Mouse (Mus musculus): ENCODE results near the gene Hsd17b1. TPM values are rescaled to one million over a fixed set of nuclear protein-coding genes. Genes with fewer than 3 reads are reported as not detected.
"Not testable (repeated sequence)": the region's sequence is repeated elsewhere in the genome, so short reads cannot be mapped to it uniquely, and the experiment has no call there.

Gene Hsd17b1
- total RNA-seq, 2 experiments from 2014 or later: not detected

DNA sequence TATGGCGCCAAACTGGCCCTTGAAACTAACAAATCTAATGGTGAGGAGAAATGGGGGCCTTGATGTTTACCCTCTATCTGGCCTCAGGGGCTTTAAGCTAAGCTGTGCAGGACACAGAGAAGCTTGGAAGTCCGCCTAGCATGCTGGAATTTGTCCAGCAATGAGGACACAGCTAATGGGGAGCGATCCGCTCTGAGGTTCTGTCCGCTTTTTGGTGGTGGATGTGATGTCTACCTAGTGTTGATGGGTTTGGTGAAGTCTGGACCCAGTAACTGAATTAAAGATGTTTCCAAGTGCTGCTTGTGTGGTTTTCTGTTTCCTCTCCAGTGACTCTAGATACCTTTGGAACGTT lies 8.1 kb downstream of the Hsd17b1 start:
- DNase-seq: no peak

DNA sequence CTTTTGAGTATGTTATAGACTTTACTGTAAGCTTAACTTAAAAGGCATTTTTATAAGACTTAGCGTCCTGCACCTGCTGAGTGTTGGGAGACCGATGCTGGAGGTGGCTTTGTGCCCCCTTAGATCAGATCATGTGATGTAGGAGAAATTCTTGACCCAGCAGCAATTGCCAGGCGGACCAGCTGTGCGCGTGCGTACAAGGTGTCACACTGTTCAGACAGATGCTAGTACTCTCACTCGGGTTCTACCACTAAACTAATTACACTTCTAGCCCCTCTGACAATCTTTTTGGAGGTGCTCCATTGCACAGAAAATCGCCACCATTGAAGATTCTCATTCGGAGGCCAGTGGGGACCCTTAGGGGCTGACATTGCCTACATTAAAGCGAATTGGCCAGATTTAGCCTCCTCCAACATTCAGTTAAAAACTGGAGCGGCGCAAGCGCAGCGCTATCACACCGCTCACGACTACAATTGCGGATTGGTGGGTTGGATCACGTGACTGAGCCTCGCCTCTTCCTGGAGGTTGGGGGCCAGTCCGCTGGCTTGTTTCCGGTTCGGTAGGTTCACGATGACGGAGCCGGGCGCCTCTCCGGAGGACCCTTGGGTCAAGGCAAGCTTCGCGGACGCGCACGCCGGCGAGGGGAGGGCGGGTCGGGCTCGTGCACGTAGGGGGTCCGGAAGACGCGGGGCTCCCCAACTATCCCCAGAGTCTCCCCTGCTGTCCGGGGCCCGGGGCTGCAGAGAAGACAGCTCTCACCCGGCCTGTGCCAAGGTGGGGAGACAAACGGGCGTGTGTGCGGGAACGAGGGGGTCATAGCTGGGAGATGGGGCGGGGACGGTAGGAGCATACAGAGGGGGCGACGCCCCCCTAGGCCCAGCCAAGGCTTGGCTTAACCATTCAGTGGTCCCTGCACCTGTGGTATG lies 8.8 kb downstream of the Hsd17b1 start, which contains the start of gene Mlx:
Gene Mlx, plus strand, starts transcription at position 522 of the 926 bp plus-strand sequence.
- DNase-seq: peak; percentile 91

DNA sequence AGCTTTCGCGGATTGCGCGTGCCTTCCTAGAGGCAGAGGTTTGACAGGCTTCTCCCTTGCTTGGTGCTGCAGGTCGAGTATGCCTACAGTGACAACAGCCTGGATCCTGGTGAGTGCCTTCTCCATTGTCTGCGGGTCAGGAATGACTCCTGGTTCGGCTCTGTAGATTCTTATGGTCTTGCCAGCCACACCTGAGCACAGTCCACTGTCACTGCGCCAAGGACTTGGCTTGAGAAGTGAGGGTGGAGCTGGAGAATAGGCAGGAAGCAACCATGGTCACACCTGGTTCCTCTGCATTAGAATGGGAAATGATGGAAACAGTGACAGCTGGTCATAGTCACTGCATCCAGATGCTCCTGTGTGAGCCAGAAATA lies 9.5 kb downstream of the Hsd17b1 start:
- no peak for DNase-seq

DNA sequence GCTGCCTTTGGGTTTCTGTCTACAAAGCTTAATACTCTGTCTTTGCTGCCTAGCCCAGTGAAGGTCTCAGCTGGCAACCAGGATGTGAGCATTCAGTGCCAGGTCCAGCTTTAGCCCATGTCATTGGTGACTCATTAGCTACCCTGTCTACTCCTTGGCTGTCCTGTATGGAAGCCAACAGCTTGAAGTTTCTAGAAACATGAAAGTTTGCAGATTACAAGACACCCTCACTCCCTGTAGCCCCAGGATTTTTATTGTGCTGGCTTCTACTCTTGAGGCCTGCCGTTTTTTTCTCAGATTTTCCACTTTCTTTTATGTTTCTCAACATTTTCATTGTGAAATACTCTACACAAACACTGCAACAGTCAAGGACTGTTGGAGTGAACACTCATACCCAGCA lies 11.7 kb downstream of the Hsd17b1 start:
- no peak for DNase-seq

DNA sequence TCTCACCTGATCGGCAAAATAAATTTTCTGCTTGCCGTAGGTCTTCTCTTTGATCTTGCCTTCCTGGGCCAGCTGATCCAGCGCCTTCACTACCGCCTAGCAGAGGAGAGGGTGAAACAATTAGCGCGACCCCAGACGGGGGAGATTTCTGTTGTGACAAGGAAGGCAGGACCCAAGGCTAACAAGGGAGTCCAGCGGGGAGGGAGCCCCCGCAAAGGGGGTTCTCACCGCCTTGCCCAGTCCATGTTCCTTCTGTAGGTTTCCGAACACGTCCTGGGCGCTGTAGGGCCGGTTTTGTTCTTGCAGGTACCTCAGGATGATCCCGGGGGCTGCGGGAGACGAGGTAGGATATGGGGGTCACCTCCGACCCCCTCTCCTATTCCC lies 16.7 kb downstream of the Hsd17b1 start:
- no peak for DNase-seq

DNA sequence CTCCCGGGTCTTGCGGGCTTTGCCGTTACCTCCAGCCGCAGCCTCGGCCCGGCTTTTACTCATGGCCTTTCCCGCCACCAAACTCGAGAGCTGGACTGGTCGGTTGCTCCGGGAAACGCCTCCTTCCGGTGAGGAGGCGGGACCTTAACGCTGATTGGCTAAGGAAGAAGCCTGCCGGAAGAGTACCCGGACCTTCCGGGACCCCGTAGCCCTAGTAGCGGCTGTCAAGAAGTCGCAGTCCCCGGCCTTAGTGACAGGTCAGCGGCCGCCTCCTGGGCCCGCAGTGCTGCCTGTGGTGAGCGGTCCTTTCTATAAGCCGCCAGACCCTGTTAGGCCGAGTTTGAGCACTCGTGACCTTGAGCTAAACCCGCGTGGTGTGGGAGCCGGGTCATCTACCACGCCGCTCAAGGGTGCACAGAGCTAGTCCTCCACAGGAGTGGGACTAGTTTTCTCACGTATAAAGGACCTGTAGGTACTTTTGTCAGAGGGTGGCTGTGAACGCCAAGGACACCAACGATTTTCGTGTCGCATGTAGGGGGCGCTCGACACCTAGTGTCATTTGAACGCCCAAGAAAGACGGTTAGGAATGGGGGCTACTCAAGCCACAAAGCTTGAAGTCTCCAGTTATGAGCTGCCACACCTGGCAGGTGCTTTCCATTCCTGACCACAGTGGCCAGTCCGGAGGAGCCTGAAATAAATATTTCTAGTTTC lies 17.3 kb downstream of the Hsd17b1 start, which contains the start of gene Psmc3ip:
Gene Psmc3ip, minus strand, starts transcription at position 123 of the 711 bp plus-strand sequence.
- peak; percentile 97 for DNase-seq

DNA sequence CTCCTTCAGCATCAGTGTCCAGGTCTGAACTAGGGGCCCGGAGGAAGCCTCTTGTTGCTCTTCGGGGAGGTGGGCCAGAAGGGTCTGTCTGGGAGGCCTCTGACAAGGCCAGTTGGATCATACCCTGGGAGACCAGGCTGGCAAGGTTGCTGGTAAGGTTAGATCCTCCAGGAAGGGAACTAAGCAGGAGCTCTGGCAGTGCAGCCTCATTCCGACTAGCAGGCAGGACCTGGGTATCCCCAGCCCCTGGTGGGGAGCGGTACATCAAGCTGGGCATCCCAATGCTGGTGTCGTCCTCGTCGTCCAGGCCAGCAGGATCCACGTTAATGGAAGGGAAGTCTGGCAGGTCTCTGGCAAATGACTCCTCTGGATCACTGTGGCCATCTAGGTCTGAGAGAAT lies 20.0 kb downstream of the Hsd17b1 start:
- DNase-seq: no peak

DNA sequence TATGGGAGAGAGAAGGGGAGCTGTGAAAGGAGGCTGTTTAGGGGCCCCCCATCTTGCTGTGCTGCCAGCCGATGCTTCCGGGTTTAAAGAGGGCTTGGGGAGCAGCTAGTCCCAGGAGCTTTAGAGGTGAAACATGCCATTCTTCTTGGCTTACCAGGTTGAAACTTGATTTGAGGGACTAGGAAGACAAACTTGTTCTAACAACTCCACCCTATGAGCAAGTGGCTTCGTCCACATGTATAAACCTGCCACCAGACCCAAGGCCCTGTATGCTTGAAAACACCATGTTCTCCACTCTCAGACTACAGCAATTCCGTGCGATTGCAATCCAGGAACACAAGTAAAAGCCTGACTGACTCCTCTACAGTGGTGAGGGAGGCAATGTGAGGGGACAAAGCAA lies 24.8 kb downstream of the Hsd17b1 start:
- DNase-seq: no peak

DNA sequence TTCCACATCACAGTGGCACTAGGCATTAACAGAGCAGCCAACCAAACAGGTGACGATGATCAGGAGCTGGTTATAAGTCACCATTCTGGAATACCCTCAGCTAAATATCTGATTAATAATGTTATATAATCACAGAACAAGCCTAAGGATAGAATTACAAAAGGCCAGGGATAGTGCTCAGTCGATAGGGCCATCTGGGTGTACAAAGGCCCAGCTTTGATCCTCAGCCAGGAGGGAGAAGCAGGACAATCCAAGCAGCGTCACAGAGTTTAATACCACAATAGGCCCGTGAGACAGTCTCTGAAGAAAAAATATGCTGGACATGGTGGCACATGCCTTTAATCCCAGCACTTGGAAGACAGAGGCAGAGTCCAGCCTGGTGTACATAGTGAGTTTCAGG lies 31.1 kb downstream of the Hsd17b1 start:
- no peak for DNase-seq

DNA sequence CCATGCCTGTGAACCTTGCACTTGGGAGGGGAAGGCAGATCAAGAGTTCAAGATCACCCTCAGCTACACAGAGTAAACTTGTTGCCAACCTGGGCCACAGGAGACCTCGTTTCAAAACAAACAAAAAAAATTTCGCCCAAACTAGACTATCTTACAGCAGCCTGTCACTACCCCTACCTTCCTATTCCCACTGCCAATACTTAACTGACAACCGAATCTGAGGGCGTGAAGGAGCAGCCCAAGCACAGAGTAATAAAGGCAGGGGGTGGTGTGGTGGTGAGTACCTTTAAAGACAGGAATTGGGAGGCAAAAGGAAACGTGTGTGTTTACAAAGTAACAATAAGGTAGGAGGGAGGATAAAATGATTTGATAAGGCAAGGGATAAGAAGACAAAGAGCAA lies 32.5 kb downstream of the Hsd17b1 start:
- no peak for DNase-seq

DNA sequence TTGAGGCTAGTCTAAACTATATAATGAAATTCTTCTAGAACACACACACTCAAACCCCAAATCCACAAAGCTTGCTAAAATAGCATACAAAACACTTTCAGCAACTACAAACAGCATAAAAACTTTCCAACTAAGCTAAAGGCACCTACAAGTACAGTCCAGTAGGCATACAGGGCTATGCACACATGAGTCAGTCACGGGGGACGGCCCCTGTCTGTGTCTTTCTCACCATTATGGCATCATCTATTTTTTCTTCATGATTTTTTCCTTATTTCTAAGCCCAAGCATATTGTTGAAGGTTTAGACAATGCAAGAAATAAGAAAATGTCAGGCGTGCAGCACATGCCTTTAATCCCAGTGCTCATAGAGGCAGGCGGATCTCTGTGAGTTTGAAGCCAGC lies 33.0 kb downstream of the Hsd17b1 start:
- no peak for DNase-seq

DNA sequence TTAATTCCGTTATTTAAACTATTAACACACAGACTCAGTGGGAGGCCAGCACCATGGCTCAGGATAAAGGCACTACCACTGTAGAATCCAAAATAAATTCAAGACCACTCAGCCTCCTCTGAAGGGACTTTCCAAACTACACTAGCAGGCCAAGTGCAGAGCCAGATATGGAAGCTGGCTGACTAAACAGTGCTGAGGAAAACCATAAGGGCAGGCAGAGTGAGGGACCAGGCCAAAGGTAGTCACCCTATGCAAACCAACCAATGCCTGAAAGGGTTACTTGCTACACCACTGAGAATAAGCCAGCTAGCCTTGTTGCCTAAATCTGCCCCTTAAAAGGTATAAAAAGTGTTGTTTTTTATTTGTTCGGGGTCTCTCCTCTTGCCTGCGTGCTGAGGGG lies 34.0 kb downstream of the Hsd17b1 start:
- DNase-seq: no peak

DNA sequence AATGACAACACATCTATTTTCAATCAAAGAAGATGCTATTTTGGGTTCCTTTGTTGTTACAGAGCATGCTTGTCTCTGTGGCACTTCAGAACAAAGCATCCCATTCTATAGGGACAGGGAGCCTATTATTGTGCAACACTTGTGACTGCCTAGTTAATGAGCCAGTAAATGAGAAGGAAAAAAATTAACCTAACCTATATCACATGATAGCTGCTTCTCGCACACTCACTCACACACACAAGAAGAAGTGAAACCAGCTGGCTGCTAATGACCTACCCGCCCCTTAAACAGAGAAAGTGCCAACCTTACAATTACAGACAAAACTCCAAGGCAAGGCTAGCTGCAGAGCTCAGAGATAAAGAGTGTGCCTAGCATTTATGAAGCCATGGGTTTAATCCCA lies 37.4 kb downstream of the Hsd17b1 start:
- DNase-seq: no peak

DNA sequence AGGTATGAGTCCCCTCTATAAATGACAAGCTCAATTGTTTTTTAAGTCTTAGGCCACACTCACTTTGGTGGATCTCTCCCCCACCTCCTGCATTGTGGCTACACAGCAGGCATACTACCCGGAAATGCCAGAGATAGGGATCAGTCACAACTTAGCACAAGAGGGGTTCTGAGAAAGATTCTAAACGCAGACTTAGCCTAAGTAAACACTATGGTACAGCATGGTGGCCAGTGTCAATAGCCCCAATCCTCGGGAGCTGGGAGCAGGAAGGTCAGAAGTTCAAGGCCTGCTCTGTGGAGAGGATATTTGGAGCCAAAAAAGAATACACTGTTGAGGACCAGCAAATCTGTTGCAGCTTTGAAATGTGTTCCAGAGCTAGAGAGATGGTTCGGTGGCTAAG lies 39.9 kb downstream of the Hsd17b1 start:
- DNase-seq: no peak

DNA sequence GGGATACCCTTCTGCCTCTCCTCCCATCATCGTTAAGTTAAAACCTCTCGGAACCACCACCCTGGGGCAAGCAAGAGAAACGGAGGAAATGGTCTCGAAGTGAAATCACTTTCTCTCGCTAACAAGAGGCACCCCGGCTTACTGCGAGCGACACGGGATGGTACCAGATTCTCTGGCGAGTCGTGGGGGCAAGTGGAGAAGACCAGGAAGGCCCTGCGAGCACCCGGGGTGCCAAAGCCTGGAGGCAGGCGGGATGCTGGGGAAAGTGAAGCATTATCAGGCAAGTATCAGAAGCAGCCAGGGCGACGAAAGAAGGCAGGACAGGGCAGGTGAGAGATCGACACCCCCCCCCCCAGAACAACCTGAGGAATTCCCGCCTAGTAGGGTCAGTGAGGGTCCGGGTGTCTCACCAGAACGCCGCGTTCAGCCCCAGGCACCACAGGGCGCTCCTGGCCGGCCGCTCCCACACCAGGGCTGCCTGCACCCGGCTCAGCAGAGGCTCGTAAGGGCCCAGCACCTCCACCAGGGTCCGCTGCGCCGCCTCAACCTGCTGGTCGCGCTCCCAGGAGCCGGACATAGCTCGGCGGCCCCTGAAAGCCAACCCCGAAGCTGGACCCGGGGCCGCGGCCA lies 41.0 kb downstream of the Hsd17b1 start:
- DNase-seq: no peak

DNA sequence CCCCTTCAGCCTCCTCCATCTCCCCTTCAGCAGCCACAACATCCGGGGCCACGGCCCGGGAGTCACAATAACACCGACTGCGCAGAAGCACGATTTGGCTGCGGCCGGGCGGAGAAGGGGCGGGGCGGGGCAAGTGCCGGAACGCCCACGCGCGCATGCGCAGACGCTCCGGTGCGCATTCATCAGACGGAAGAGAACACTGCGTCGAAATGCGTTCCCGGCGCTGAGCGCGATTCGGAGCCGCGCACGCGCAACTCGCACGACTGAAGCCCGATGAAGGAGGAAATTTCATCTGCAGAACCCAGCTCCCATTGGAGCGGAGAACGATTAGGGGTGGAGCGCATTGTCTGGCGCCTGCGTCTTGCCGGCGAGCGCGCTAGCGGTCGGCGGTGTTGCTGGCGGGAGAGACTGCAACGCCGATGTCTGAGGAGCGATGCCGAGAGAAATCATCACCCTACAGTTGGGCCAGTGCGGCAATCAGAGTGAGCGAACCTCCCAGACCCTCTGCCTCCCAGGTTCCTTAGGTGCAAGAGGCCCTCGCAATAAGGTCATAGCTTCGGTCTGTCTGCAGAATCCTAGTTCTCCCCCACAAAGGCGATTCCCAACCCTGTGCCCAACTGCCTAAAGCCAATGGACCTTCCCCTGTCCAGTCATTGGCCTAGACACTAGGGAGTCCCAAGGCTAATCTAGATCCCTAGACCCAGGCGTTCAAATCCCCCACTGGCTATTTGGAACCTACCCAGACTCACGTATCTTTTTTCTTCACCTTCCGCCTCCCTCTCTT lies 41.7 kb downstream of the Hsd17b1 start, which contains the start of the genes Retreg3 and Tubg1:
Gene Retreg3, minus strand, starts transcription at position 133 of the 784 bp plus-strand sequence.
Gene Tubg1, plus strand, starts transcription at position 178 of the 784 bp plus-strand sequence.
- DNase-seq: peak; percentile 99

DNA sequence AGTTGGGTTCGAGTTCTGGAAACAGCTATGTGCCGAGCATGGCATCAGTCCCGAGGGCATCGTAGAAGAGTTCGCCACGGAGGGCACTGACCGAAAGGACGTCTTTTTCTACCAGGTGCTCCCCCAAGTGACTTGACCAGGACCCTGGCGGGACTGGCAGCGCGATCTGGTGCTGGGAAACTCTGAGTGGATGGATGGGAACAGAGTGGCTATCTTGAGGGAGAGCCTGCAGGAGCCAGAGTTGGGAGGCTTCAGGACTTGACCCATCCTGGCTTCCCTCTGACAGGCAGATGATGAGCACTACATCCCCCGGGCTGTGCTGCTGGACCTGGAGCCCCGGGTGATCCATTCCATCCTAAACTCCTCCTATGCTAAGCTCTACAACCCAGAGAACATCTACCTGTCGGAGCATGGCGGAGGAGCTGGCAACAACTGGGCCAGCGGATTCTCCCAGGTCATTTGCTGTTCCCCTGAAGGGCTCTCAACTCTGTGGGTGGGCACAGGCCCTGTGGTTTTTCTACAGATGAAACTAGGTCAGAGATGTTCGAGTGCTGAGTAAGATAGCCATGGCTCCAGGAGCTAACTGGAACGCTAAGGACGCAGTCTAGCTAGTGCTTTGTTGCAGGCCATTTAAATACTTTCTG lies 42.5 kb downstream of the Hsd17b1 start:
- DNase-seq: no peak

DNA sequence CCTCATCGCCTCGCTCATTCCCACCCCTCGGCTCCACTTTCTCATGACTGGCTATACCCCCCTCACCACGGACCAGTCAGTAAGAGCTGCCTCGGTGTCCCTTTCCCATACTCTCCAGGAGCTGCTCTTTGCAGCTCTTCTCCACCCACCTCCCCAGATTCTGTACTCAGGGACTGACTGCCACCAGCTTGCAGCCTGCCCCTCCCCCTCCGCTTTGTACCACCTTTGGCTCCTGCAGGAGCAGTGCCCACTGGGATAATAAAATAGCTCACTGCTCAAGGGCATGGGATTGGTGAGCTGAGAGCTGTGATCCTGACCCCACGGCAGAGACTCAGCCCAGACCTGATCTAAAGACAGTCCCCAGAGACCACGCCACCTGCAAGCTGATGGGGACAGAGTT lies 46.3 kb downstream of the Hsd17b1 start:
- DNase-seq: not testable (repeated sequence)

DNA sequence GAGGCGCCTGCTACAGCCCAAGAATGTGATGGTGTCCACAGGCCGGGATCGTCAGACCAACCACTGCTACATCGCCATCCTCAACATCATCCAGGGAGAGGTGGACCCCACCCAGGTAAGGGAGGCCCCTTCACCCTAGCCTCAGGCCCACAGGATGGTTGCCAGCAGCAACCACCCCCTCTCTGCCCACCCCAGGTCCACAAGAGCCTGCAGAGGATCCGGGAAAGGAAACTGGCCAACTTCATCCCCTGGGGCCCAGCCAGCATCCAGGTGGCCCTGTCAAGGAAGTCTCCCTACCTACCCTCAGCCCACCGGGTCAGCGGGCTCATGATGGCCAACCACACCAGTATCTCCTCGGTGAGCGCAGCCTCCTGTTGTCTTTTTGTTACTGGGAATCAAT lies 46.8 kb downstream of the Hsd17b1 start:
- not testable (repeated sequence) for DNase-seq

DNA sequence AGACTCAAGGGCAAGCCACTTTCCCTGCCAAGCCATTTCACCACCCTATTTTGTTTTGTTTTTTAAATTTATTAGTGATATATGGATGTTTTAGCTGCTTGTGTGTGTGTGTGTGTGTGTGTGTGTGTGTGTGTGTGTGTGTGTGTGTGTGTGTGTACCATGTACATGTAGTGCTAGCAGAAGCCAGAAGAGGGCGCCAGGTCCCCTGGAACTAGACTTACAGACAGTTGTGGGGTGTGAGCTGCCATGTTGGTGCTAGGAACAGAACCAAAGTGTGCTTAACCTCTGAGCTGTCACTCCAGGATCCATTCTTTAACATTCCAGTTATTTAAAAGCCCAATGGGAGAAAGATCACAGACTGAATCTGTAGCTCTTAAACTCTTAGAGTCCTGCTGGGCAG lies 48.9 kb downstream of the Hsd17b1 start:
- DNase-seq: peak; percentile 31

DNA sequence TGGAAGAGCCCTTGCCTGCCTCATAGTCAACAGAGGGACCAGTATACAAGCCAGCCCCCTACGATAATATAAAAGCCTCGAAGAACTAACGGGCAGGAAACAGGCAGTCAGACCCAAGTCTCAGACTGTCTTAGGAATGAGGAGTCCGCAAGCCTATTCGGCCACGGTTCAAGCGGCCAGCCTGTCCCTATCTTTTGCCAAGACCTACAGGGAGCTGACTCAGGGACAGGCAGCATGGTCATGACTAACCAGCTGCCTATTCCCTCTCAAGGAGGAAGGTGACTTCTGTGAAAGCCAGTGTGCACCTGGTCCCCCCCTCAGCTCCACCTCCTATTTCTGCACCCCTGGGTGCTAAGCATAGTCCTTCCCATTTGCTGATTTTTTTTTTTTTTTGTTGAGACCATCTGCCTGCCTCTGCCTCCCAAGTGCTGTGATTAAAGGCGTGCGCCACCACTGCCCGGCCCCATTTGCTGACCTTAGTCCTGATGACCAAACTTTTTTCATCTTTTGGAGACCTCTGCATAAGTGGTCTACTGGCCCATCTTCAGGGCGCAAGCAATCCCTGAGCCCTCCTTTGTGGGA lies 50.9 kb downstream of the Hsd17b1 start:
- no peak for DNase-seq
